Mouse (Mus musculus): ENCODE results near the gene Pitpnm3. TPM values are rescaled to one million over a fixed set of nuclear protein-coding genes. Genes with fewer than 3 reads are reported as not detected.

Gene Pitpnm3
- polyA plus RNA-seq (2014; fragmentation: Nextera tagmentation; extraction: Ambion mirVana) = 0.24 TPM in 1 of 2 replicates, not detected in the other

DNA sequence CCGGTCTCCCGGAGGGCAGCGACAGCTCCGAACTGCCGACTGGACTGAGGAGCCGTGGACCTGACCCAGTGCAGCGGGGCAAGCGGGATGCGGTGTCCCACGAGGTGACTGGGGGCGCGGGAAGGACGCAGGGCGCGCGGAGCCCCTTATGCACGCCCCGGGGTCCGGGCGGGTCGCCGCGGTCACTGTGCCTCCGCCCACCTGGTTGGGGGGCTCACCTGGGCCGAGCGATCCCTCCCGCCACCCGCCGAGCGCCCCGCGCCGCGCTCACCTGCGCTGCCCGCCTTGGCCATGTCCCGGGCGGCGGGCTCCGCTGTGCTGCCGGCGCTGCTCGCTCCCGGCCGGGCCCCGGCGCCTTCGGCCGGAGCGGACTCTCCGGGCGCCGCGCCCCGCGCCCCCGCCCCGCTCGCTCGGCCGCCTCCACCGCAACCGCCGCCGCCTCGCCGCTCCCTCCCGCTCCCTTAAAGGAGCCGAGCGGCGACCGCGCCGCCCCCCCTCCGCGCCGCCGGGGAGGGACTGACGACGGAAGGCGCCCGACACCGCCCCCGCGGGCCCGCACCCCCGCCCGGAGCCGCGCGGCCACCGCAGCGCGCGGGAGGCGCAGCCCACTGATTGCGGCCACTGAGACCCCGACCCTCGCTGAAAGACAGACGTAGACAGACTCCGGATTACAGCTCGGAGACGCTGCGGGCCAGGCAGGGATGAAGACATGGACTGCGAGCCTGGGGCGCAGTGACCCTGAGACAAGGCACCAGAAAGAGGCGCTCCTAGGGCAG is at the start of gene Pitpnm3:
TSS of gene Pitpnm3 (minus strand) at position 396 of the 776 bp plus-strand sequence.
- H3K4me2 ChIP-seq (ENCODE audit: low read depth, severe bottlenecking) = peak within 1 kb of the TSS; percentile 99
- no peaks in the 10 kb centered on the region for H3K9me3 ChIP-seq (ENCODE audit: control insufficient read depth, low read length)
- DNase-seq (ENCODE audit: low spot score) (peak; percentile 49), ATAC-seq (ENCODE audit: insufficient number of reproducible peaks, low FRiP score, low TSS enrichment, low read depth) (no peak)
- H3K4me1 ChIP-seq (ENCODE audit: control insufficient read depth, insufficient read depth, low read length) = peaks cover 3% of the 10 kb centered on the region; the same call in 1 of the 2 replicates
- H3K9ac ChIP-seq (ENCODE audit: low read length) = peak within 1 kb of the TSS; percentile 57
- H3K27me3 ChIP-seq (ENCODE audit: control insufficient read depth, insufficient read depth, low read length) = peaks cover 51% of the 10 kb centered on the region
- no peaks in the 10 kb centered on the region for H3K36me3 ChIP-seq (ENCODE audit: control insufficient read depth, insufficient read depth, low read length)
- H3K27ac ChIP-seq (replicated peaks; ENCODE audit: low read depth, low read length) = no peak within 1 kb of the TSS
- WGBS = under 1% methylated on average over 50 of the region's 107 CpGs
- H3K4me3 ChIP-seq (ENCODE audit: low read depth, low read length) = peak within 1 kb of the TSS; percentile 45

DNA sequence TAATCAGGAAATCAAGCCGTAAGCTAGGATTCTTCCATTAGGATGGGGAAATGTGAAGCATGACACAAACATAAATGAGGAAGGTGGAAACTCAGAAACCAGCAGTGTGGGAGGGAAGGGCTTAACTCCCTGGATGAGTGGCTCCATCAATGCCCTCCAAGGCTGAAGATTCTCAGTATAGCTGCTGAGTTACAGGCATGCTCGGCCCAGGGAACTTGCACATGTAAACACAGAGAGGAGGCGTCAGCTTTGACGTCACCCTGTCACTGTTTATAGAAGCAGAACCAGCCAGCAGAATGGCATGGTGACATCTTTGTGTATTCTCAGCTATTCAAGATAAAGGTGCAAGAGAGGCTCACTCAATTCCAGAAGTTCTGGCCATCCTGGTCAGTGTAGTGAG is 48.7 kb upstream of the Pitpnm3 start:
- Histone ChIP-seq H3K4me2 (ENCODE audit: low read depth, severe bottlenecking) (no peak overlapping the region), H3K4me3 (ENCODE audit: low read depth, low read length) (no peak overlapping the region), H3K27ac (replicated peaks; ENCODE audit: low read depth, low read length) (no peak overlapping the region), H3K27me3 (ENCODE audit: control insufficient read depth, insufficient read depth, low read length) (no peaks in the 10 kb centered on the region), H3K9ac (ENCODE audit: low read length) (no peak overlapping the region), H3K4me1 (ENCODE audit: control insufficient read depth, insufficient read depth, low read length) (no peaks in the 10 kb centered on the region), H3K36me3 (ENCODE audit: control insufficient read depth, insufficient read depth, low read length) (peaks cover 6% of the 10 kb centered on the region; the same call in 1 of the 2 replicates), H3K9me3 (ENCODE audit: control insufficient read depth, low read length) (no peaks in the 10 kb centered on the region)
- ATAC-seq (ENCODE audit: insufficient number of reproducible peaks, low FRiP score, low TSS enrichment, low read depth) = no peak
- 85% methylated on average over 4 of the region's 4 CpGs for WGBS
- DNase-seq (ENCODE audit: low spot score) = no peak

GRCm38 (mm10) chr11:72181136-72181535 is 45.6 kb upstream of the Pitpnm3 start:
- H3K9me3 ChIP-seq (ENCODE audit: control insufficient read depth, low read length) = no peaks in the 10 kb centered on the region
- no peak for DNase-seq (ENCODE audit: low spot score)
- H3K36me3 ChIP-seq (ENCODE audit: control insufficient read depth, insufficient read depth, low read length) = peaks cover 3% of the 10 kb centered on the region; the same call in 1 of the 2 replicates
- no peak overlapping the region for H3K4me3 ChIP-seq (ENCODE audit: low read depth, low read length)
- no peak overlapping the region for H3K9ac ChIP-seq (ENCODE audit: low read length)
- H3K27me3 ChIP-seq (ENCODE audit: control insufficient read depth, insufficient read depth, low read length) = no peaks in the 10 kb centered on the region
- WGBS = 95% methylated on average over 4 of the region's 4 CpGs
- ATAC-seq (ENCODE audit: insufficient number of reproducible peaks, low FRiP score, low TSS enrichment, low read depth) = no peak
- H3K4me2 ChIP-seq (ENCODE audit: low read depth, severe bottlenecking) = no peak overlapping the region
- no peak overlapping the region for H3K27ac ChIP-seq (replicated peaks; ENCODE audit: low read depth, low read length)
- H3K4me1 ChIP-seq (ENCODE audit: control insufficient read depth, insufficient read depth, low read length) = no peaks in the 10 kb centered on the region

DNA sequence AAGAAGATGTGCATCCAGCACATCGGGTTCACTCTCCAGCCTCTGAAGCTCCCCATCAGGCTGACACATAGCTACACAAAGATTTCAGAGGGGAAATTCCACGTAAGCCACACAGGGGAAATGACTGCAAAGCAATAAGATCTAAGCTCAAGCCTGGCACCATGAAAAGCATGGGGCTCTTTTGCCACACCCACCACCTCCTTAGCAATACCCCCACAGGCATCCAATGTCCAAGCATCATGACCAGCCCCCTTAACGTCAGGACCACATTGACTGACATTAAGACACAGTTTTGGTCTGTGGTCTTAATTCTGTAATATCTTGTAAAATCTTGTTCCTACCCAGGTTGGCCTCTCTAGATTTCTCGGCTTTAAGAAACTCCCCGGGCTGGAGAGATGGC is 45.0 kb upstream of the Pitpnm3 start:
- Histone ChIP-seq H3K9ac (ENCODE audit: low read length) (no peak overlapping the region), H3K4me3 (ENCODE audit: low read depth, low read length) (no peak overlapping the region), H3K4me1 (ENCODE audit: control insufficient read depth, insufficient read depth, low read length) (no peaks in the 10 kb centered on the region), H3K4me2 (ENCODE audit: low read depth, severe bottlenecking) (no peak overlapping the region), H3K27ac (replicated peaks; ENCODE audit: low read depth, low read length) (no peak overlapping the region), H3K27me3 (ENCODE audit: control insufficient read depth, insufficient read depth, low read length) (no peaks in the 10 kb centered on the region), H3K9me3 (ENCODE audit: control insufficient read depth, low read length) (no peaks in the 10 kb centered on the region), H3K36me3 (ENCODE audit: control insufficient read depth, insufficient read depth, low read length) (no peaks in the 10 kb centered on the region; the same call in 1 of the 2 replicates)
- ATAC-seq (ENCODE audit: insufficient number of reproducible peaks, low FRiP score, low TSS enrichment, low read depth) (no peak), DNase-seq (ENCODE audit: low spot score) (no peak)
- 90% methylated on average over 5 of the region's 5 CpGs for WGBS

GRCm38 (mm10) chr11:72176553-72176952 is 41.0 kb upstream of the Pitpnm3 start:
- H3K27me3 ChIP-seq (ENCODE audit: control insufficient read depth, insufficient read depth, low read length) = no peaks in the 10 kb centered on the region
- no peak overlapping the region for H3K9ac ChIP-seq (ENCODE audit: low read length)
- no peak for DNase-seq (ENCODE audit: low spot score)
- no peak overlapping the region for H3K4me3 ChIP-seq (ENCODE audit: low read depth, low read length)
- no peak for ATAC-seq (ENCODE audit: insufficient number of reproducible peaks, low FRiP score, low TSS enrichment, low read depth)
- H3K9me3 ChIP-seq (ENCODE audit: control insufficient read depth, low read length) = no peaks in the 10 kb centered on the region
- peaks cover 3% of the 10 kb centered on the region for H3K36me3 ChIP-seq (ENCODE audit: control insufficient read depth, insufficient read depth, low read length)
- no peak overlapping the region for H3K4me2 ChIP-seq (ENCODE audit: low read depth, severe bottlenecking)
- WGBS = 62% methylated on average over 3 of the region's 3 CpGs
- H3K27ac ChIP-seq (replicated peaks; ENCODE audit: low read depth, low read length) = no peak overlapping the region
- no peaks in the 10 kb centered on the region for H3K4me1 ChIP-seq (ENCODE audit: control insufficient read depth, insufficient read depth, low read length)

DNA sequence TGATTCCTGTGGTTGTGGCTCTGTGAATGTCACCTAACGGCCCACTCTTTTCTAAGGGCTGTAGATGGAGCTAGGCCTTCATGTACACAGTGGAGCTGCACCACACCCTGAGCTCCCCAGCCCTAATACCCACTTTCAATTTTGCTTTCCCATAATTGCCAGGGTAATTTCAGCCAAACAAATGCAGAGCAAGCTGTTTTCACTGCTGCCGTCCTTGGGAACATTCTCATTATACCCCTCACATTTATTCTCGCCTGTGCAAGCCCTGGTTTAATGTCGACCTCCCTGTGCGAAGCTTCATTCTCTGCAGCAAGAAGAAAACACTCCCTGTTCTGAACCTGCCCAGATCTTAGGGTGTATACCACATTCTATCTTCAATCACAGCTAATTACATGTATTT is 40.4 kb upstream of the Pitpnm3 start:
- Histone ChIP-seq H3K4me2 (ENCODE audit: low read depth, severe bottlenecking) (no peak overlapping the region), H3K9me3 (ENCODE audit: control insufficient read depth, low read length) (no peaks in the 10 kb centered on the region), H3K27ac (replicated peaks; ENCODE audit: low read depth, low read length) (no peak overlapping the region), H3K4me1 (ENCODE audit: control insufficient read depth, insufficient read depth, low read length) (no peaks in the 10 kb centered on the region), H3K4me3 (ENCODE audit: low read depth, low read length) (no peak overlapping the region), H3K36me3 (ENCODE audit: control insufficient read depth, insufficient read depth, low read length) (peaks cover 3% of the 10 kb centered on the region), H3K9ac (ENCODE audit: low read length) (no peak overlapping the region), H3K27me3 (ENCODE audit: control insufficient read depth, insufficient read depth, low read length) (no peaks in the 10 kb centered on the region)
- DNase-seq (ENCODE audit: low spot score) (no peak), ATAC-seq (ENCODE audit: insufficient number of reproducible peaks, low FRiP score, low TSS enrichment, low read depth) (no peak)
- WGBS = 84% methylated on average over 5 of the region's 5 CpGs

DNA sequence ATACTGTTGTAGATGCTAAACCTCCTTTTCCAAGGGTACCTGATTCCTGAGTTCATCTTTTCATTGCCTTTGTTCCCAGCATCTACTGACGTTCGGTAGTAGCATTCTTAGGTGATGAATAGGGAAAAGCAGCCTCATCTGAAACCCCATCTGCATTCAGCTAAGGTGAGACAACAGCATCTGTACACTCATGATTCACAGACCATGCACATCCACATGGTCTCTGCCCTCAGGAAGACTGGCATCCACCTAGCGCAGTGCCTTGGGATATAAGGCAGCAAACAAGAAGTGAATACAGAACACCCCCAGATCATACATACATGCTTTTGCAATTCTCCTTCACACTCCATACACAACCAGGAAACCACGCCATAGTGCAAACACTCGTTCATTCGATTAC is 39.1 kb upstream of the Pitpnm3 start:
- Histone ChIP-seq H3K4me3 (ENCODE audit: low read depth, low read length) (no peak overlapping the region), H3K9me3 (ENCODE audit: control insufficient read depth, low read length) (no peaks in the 10 kb centered on the region), H3K4me2 (ENCODE audit: low read depth, severe bottlenecking) (no peak overlapping the region), H3K27ac (replicated peaks; ENCODE audit: low read depth, low read length) (no peak overlapping the region), H3K27me3 (ENCODE audit: control insufficient read depth, insufficient read depth, low read length) (no peaks in the 10 kb centered on the region), H3K36me3 (ENCODE audit: control insufficient read depth, insufficient read depth, low read length) (peaks cover 3% of the 10 kb centered on the region), H3K9ac (ENCODE audit: low read length) (no peak overlapping the region), H3K4me1 (ENCODE audit: control insufficient read depth, insufficient read depth, low read length) (no peaks in the 10 kb centered on the region)
- ATAC-seq (ENCODE audit: insufficient number of reproducible peaks, low FRiP score, low TSS enrichment, low read depth) (no peak), DNase-seq (ENCODE audit: low spot score) (no peak)
- 95% methylated on average over 6 of the region's 6 CpGs for WGBS

DNA sequence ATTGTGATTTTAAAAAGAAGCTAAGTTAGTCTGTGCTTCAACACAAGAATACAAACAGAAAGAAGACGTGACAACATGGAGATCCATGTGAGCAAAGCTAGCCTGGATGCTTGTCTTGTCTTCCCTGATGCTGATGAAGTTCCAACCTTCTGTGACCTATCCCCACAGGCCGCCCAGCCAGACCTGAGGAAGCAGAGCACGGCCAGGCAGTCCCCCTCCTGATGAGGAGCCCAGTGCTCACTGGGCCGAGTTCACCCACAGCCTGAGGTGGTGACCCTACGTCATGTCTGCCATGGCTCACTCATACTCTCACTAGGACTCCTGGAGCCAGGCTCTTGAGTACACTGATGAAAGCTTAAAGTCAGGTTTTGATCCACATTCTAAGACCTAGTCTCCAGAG is 37.9 kb upstream of the Pitpnm3 start:
- no peaks in the 10 kb centered on the region for H3K9me3 ChIP-seq (ENCODE audit: control insufficient read depth, low read length)
- no peak overlapping the region for H3K4me2 ChIP-seq (ENCODE audit: low read depth, severe bottlenecking)
- H3K27me3 ChIP-seq (ENCODE audit: control insufficient read depth, insufficient read depth, low read length) = no peaks in the 10 kb centered on the region
- H3K9ac ChIP-seq (ENCODE audit: low read length) = no peak overlapping the region
- ATAC-seq (ENCODE audit: insufficient number of reproducible peaks, low FRiP score, low TSS enrichment, low read depth) (no peak), DNase-seq (ENCODE audit: low spot score) (no peak)
- H3K4me1 ChIP-seq (ENCODE audit: control insufficient read depth, insufficient read depth, low read length) = no peaks in the 10 kb centered on the region
- H3K27ac ChIP-seq (replicated peaks; ENCODE audit: low read depth, low read length) = no peak overlapping the region
- peaks cover 3% of the 10 kb centered on the region for H3K36me3 ChIP-seq (ENCODE audit: control insufficient read depth, insufficient read depth, low read length)
- no peak overlapping the region for H3K4me3 ChIP-seq (ENCODE audit: low read depth, low read length)
- WGBS = 84% methylated on average over 5 of the region's 5 CpGs

All from limb, embryonic 11.5 days (tissue).